Mouse (Mus musculus) olfactory bulb, adult 2 months (tissue): Measurements from ENCODE around the gene Resf1.
"Not testable (repeated sequence)": the region's sequence is repeated elsewhere in the genome, so short reads cannot be mapped to it uniquely, and the experiment has no call there.

Source experiments
- CTCF ChIP-seq: fragments of 200-500 bp; IDR thresholded peaks from 2 replicates; pipeline ENCODE4 v1.5.1; 2012; ENCODE audit warnings: low read depth, mild to moderate bottlenecking, low read length, moderate library complexity; ENCODE audit not compliant: insufficient read depth
- POLR2A ChIP-seq: fragments of 200-500 bp; IDR thresholded peaks from 2 replicates; pipeline ENCODE4 v1.6.1; 2012; ENCODE audit warnings: mild to moderate bottlenecking, low read depth, low read length, moderate library complexity; ENCODE audit not compliant: insufficient read depth

DNA sequence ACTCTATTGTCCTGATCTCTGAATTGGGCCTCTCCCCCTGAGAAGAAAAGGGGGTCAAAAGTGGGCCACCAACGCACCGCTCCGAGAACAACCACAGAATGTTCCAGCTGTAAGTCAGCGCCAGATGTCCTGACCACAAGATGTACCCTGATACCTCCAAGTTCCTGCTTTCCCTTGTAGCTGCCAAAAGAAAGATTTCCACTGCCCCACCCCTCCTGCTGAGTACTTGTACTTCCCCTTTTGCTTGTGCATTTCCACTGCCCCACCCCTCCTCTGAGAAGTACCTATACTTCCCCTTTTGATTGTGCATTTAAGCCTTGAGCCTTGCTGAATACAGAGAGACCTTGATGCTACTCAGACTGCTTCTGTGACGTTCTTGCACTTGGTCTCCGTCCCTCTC, 39.0 kb downstream of the Resf1 start:
- TF ChIP-seq CTCF, POLR2A: not testable (repeated sequence)
